Mouse (Mus musculus): ENCODE measurements around the gene Ctso. TPM values are rescaled to one million over a fixed set of nuclear protein-coding genes. Genes with fewer than 3 reads are reported as not detected.
A peak's percentile ranks its signal among the peaks of the same experiment; 100 is the strongest.

Ctso gene
- 1.3 and 2.3 TPM in 2 replicates for polyA plus RNA-seq (2012; rRNA removed)

- peak within 1 kb of the TSS; percentile 99 for H3K27ac ChIP-seq (ENCODE audit: insufficient read depth, low read depth, low read length)
- peak within 1 kb of the TSS; percentile 99 for H3K4me3 ChIP-seq (ENCODE audit: low read depth, low read length)
- H3K4me1 ChIP-seq (ENCODE audit: control insufficient read depth, insufficient read depth, insufficient read length, low read length): peaks cover 2% of the 10 kb centered on the region; the same call in 1 of the 2 replicates
- 12% methylated on average over 27 of the region's 27 CpGs for WGBS
- TF ChIP-seq CTCF (IDR thresholded peaks at IDR 0.05; ENCODE audit: extremely low read depth, insufficient read length, insufficient replicate concordance, low read depth, low read length): peak; percentile 96; the same call in 1 of the 2 replicates
- peak; percentile 79 for TF ChIP-seq POLR2A (IDR thresholded peaks at IDR 0.05; ENCODE audit: low read depth, low read length)
- no peaks in the 10 kb centered on the region for H3K36me3 ChIP-seq (ENCODE audit: control insufficient read depth, insufficient read depth, low read length)
- no peaks in the 10 kb centered on the region for H3K27me3 ChIP-seq (ENCODE audit: control insufficient read depth, insufficient read depth, low read length)
Measured at GRCm38 (mm10) chr3:81932141-81933101, at the start of gene Ctso. Gene Ctso (plus strand): TSS chr3:81932601.

- no peaks in the 10 kb centered on the region for H3K4me1 ChIP-seq (ENCODE audit: control insufficient read depth, insufficient read depth, insufficient read length, low read length)
- H3K36me3 ChIP-seq (ENCODE audit: control insufficient read depth, insufficient read depth, low read length): no peaks in the 10 kb centered on the region
- TF ChIP-seq POLR2A (IDR thresholded peaks at IDR 0.05; ENCODE audit: low read depth, low read length) (no peak), CTCF (IDR thresholded peaks at IDR 0.05; ENCODE audit: extremely low read depth, insufficient read length, insufficient replicate concordance, low read depth, low read length) (no peak)
- H3K4me3 ChIP-seq (ENCODE audit: low read depth, low read length): no peak overlapping the region
- no peak overlapping the region for H3K27ac ChIP-seq (ENCODE audit: insufficient read depth, low read depth, low read length)
- H3K27me3 ChIP-seq (ENCODE audit: control insufficient read depth, insufficient read depth, low read length): no peaks in the 10 kb centered on the region
Measured at GRCm38 (mm10) chr3:81883916-81884315, 48.5 kb upstream of the Ctso start.

GRCm38 (mm10) chr3:81885566-81885965, 46.8 kb upstream of the Ctso start:
- Histone ChIP-seq H3K4me3 (ENCODE audit: low read depth, low read length) (no peak overlapping the region), H3K27ac (ENCODE audit: insufficient read depth, low read depth, low read length) (no peak overlapping the region), H3K27me3 (ENCODE audit: control insufficient read depth, insufficient read depth, low read length) (no peaks in the 10 kb centered on the region), H3K4me1 (ENCODE audit: control insufficient read depth, insufficient read depth, insufficient read length, low read length) (no peaks in the 10 kb centered on the region), H3K36me3 (ENCODE audit: control insufficient read depth, insufficient read depth, low read length) (no peaks in the 10 kb centered on the region)
- WGBS: 96% methylated on average over 2 of the region's 2 CpGs
- TF ChIP-seq POLR2A (IDR thresholded peaks at IDR 0.05; ENCODE audit: low read depth, low read length) (no peak), CTCF (IDR thresholded peaks at IDR 0.05; ENCODE audit: extremely low read depth, insufficient read length, insufficient replicate concordance, low read depth, low read length) (no peak)

GRCm38 (mm10) chr3:81889137-81889536, 43.3 kb upstream of the Ctso start:
- H3K4me3 ChIP-seq (ENCODE audit: low read depth, low read length): no peak overlapping the region
- no peaks in the 10 kb centered on the region for H3K4me1 ChIP-seq (ENCODE audit: control insufficient read depth, insufficient read depth, insufficient read length, low read length)
- TF ChIP-seq CTCF (IDR thresholded peaks at IDR 0.05; ENCODE audit: extremely low read depth, insufficient read length, insufficient replicate concordance, low read depth, low read length) (no peak), POLR2A (IDR thresholded peaks at IDR 0.05; ENCODE audit: low read depth, low read length) (no peak)
- WGBS: 68% methylated on average over 6 of the region's 6 CpGs
- no peak overlapping the region for H3K27ac ChIP-seq (ENCODE audit: insufficient read depth, low read depth, low read length)
- no peaks in the 10 kb centered on the region for H3K36me3 ChIP-seq (ENCODE audit: control insufficient read depth, insufficient read depth, low read length)
- no peaks in the 10 kb centered on the region for H3K27me3 ChIP-seq (ENCODE audit: control insufficient read depth, insufficient read depth, low read length)

GRCm38 (mm10) chr3:81910286-81911036, 21.9 kb upstream of the Ctso start:
- TF ChIP-seq CTCF (IDR thresholded peaks at IDR 0.05; ENCODE audit: extremely low read depth, insufficient read length, insufficient replicate concordance, low read depth, low read length) (no peak), POLR2A (IDR thresholded peaks at IDR 0.05; ENCODE audit: low read depth, low read length) (no peak)
- H3K4me3 ChIP-seq (ENCODE audit: low read depth, low read length): no peak overlapping the region
- H3K27me3 ChIP-seq (ENCODE audit: control insufficient read depth, insufficient read depth, low read length): no peaks in the 10 kb centered on the region
- 82% methylated on average over 6 of the region's 6 CpGs for whole genome bisulfite sequencing
- H3K36me3 ChIP-seq (ENCODE audit: control insufficient read depth, insufficient read depth, low read length): no peaks in the 10 kb centered on the region
- H3K27ac ChIP-seq (ENCODE audit: insufficient read depth, low read depth, low read length): no peak overlapping the region
- no peaks in the 10 kb centered on the region for H3K4me1 ChIP-seq (ENCODE audit: control insufficient read depth, insufficient read depth, insufficient read length, low read length)

- Histone ChIP-seq H3K27ac (ENCODE audit: insufficient read depth, low read depth, low read length) (no peak overlapping the region), H3K27me3 (ENCODE audit: control insufficient read depth, insufficient read depth, low read length) (no peaks in the 10 kb centered on the region), H3K4me3 (ENCODE audit: low read depth, low read length) (no peak overlapping the region), H3K36me3 (ENCODE audit: control insufficient read depth, insufficient read depth, low read length) (no peaks in the 10 kb centered on the region), H3K4me1 (ENCODE audit: control insufficient read depth, insufficient read depth, insufficient read length, low read length) (no peaks in the 10 kb centered on the region)
- WGBS: 59% methylated on average over 5 of the region's 5 CpGs
- no peak for TF ChIP-seq POLR2A (IDR thresholded peaks at IDR 0.05; ENCODE audit: low read depth, low read length)
Measured at GRCm38 (mm10) chr3:81916030-81916686, 16.2 kb upstream of the Ctso start.

Measured in small intestine, adult 2 months (tissue).